Mouse (Mus musculus) embryonic facial prominence, embryonic 11.5 days (tissue): ENCODE measurements at regions not wholly inside any gene's neighbourhood (a gene's known extent, or its start where the extent isn't known, plus 50 kb on each side); places are given as distances from the start of the nearest gene placed in this dataset.
A peak's percentile ranks its signal among the peaks of the same experiment; 100 is the strongest.
"Not testable (repeated sequence)": the region's sequence is repeated elsewhere in the genome, so short reads cannot be mapped to it uniquely, and the experiment has no call there.

ENCODE experiments used
- ATAC-seq: fragments of 200-750 bp; cut with Nextera tagmentation; replicated peaks from 2 replicates; pipeline ENCODE4 v1.8.0; 2017; ENCODE audit warnings: low read depth; ENCODE audit not compliant: insufficient number of reproducible peaks, low FRiP score, low TSS enrichment
- DNase-seq: peaks from one replicate; pipeline ENCODE4 v3.0.0-alpha.2; 2015; ENCODE audit warnings: low spot score
- H3K27ac ChIP-seq: fragments of 300-500 bp; sonication (generic); replicated peaks from 2 replicates; pipeline ENCODE4 v1.5.1; 2014; ENCODE audit warnings: mild to moderate bottlenecking, low read depth, low read length, control low read depth
- H3K27me3 ChIP-seq: fragments of 300-500 bp; sonication (generic); 2 replicates; pipeline ENCODE4 v1.6.1; 2014; ENCODE audit warnings: mild to moderate bottlenecking, low read length, moderate library complexity, mixed read lengths; ENCODE audit not compliant: control insufficient read depth, insufficient read depth
- H3K36me3 ChIP-seq: fragments of 300-500 bp; sonication (generic); replicated peaks from 2 replicates; pipeline ENCODE4 v1.6.1; 2014; ENCODE audit warnings: low read depth, mild to moderate bottlenecking, low read length, moderate library complexity, mixed read lengths; ENCODE audit not compliant: control insufficient read depth, insufficient read depth
- H3K4me1 ChIP-seq: fragments of 300-500 bp; sonication (generic); 2 replicates; pipeline ENCODE4 v1.6.1; 2014; ENCODE audit warnings: low read length, mixed read lengths; ENCODE audit not compliant: control insufficient read depth, insufficient read depth
- H3K4me2 ChIP-seq: fragments of 300-500 bp; sonication (generic); 2 replicates; pipeline ENCODE4 v1.6.1; 2014; ENCODE audit warnings: low read depth, mild to moderate bottlenecking, control low read depth, low read length, moderate library complexity
- H3K4me3 ChIP-seq: fragments of 300-500 bp; sonication (generic); 2 replicates; pipeline ENCODE4 v1.5.1; 2014; ENCODE audit warnings: low read depth, low read length, control low read depth
- H3K9ac ChIP-seq: fragments of 300-500 bp; sonication (generic); replicated peaks from 2 replicates; pipeline ENCODE4 v1.6.1; 2014; ENCODE audit warnings: mild to moderate bottlenecking, control low read depth, low read length
- H3K9me3 ChIP-seq: fragments of 300-500 bp; sonication (generic); replicated peaks from 2 replicates; pipeline ENCODE4 v1.6.1; 2016; ENCODE audit warnings: mild to moderate bottlenecking, low read length, inconsistent platforms, mixed read lengths; ENCODE audit not compliant: control insufficient read depth
- WGBS: fragments of 180-500 bp; shearing (Covaris S2); extraction: QIAGEN DNeasy Blood & Tissue Kit; methylation state at CpG from one replicate; pipeline ENCODE4 v1.1.7; 2014; 5-methylcytosine and 5-hydroxymethylcytosine counted together

DNA sequence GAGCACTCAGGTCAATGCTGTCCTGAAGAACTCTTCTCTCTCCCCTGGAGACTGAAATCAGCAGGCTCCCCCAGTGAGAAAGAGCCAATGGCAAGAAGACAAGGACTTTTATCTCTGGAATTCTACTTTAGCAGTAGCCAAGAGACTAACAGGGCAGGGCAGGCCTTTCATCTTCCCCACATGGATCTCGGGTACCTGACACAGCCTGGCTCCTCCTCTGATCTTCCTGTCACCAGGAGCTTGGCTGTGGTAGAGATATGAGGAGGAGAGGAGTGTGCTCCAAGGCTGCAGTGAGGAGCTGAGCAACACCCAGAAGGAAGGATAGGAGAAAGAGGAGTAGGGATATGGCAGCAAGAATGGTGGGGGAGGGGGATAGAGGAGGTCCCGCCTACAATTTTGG is 488.5 kb downstream of the Tns1 start:
- H3K4me1 ChIP-seq = peaks cover 2% of the 10 kb centered on the region; the same call in 1 of the 2 replicates
- no peak for DNase-seq
- no peak for ATAC-seq
- no peak overlapping the region for H3K9ac ChIP-seq
- WGBS = 68% methylated on average over 2 of the region's 2 CpGs
- no peaks in the 10 kb centered on the region for H3K9me3 ChIP-seq
- H3K4me2 ChIP-seq = no peak overlapping the region
- no peak overlapping the region for H3K27ac ChIP-seq
- H3K27me3 ChIP-seq = no peaks in the 10 kb centered on the region
- no peaks in the 10 kb centered on the region for H3K36me3 ChIP-seq
- no peak overlapping the region for H3K4me3 ChIP-seq

DNA sequence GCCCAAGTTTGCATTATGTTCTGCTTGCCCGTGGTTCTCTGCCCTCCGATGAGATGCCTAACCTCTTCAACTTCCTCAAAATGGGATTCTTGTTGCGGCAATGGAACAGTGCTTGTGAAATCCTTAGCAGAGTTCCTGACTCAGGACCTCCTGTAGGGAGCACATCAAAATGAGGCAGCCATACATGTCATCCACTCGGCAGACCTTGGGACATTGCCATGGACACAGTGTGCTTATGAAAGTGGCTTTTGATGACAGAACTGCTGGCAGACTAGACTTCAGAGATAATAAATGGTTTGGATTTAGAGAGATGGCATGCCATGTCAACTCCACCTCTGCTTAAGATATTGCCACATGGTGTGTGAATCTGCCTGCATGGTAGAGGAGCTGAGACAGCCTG is 489.4 kb downstream of the Tns1 start:
- Histone ChIP-seq H3K9me3 (no peaks in the 10 kb centered on the region), H3K9ac (no peak overlapping the region), H3K4me2 (no peak overlapping the region), H3K4me1 (no peaks in the 10 kb centered on the region), H3K4me3 (no peak overlapping the region), H3K36me3 (no peaks in the 10 kb centered on the region), H3K27ac (no peak overlapping the region), H3K27me3 (no peaks in the 10 kb centered on the region)
- no peak for DNase-seq
- no peak for ATAC-seq
- WGBS = 88% methylated on average over 4 of the region's 4 CpGs

DNA sequence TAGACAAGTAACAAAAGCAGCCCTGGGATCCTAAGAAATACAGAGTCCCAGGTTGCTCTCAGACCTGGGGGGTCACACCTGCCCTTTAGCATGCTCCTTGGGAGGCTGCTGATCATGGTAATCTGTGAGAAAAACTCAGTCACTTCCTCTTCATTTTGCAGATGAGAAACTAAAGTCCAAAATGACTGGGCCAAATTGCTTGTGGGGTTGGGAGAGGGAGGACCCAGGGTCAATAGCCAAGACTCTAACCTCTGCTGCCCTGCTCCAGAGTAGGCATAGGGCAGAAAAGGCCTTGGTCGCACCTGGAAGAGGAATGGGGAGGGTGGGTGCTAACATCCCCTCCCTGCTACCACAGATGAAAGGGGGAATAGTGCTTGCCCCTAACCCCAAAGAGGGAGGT is 491.2 kb downstream of the Tns1 start:
- H3K4me3 ChIP-seq = no peak overlapping the region
- 70% methylated on average over 1 of the region's 1 CpGs for WGBS
- H3K27ac ChIP-seq = no peak overlapping the region
- no peaks in the 10 kb centered on the region for H3K27me3 ChIP-seq
- no peak for DNase-seq
- H3K9me3 ChIP-seq = no peaks in the 10 kb centered on the region
- no peak overlapping the region for H3K9ac ChIP-seq
- no peak overlapping the region for H3K4me2 ChIP-seq
- H3K36me3 ChIP-seq = no peaks in the 10 kb centered on the region
- H3K4me1 ChIP-seq = no peaks in the 10 kb centered on the region
- ATAC-seq = no peak

DNA sequence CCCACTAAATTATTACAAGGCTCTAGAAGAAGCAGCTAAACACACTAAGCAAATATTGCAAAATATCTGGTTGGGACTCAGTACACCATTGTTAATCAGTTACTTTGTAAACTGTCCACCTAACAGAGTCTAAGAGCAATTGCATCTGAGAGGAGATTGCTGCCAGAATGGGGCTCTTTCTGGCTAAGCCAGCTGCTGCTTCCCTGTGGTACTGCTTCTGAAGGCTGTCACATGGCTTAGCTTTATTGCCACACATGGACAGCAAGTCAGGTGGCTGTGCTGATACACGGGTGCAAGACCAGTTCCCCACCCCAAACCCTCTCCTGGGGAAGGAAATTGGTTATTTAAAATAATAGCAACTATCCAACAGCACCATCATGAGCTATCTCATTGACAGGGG is 493.9 kb downstream of the Tns1 start:
- H3K36me3 ChIP-seq = no peaks in the 10 kb centered on the region
- no peak overlapping the region for H3K4me2 ChIP-seq
- no peaks in the 10 kb centered on the region for H3K27me3 ChIP-seq
- no peaks in the 10 kb centered on the region for H3K9me3 ChIP-seq
- 72% methylated on average over 1 of the region's 1 CpGs for WGBS
- no peak overlapping the region for H3K4me3 ChIP-seq
- no peaks in the 10 kb centered on the region for H3K4me1 ChIP-seq
- ATAC-seq = no peak
- no peak overlapping the region for H3K9ac ChIP-seq
- H3K27ac ChIP-seq = no peak overlapping the region
- DNase-seq = no peak

DNA sequence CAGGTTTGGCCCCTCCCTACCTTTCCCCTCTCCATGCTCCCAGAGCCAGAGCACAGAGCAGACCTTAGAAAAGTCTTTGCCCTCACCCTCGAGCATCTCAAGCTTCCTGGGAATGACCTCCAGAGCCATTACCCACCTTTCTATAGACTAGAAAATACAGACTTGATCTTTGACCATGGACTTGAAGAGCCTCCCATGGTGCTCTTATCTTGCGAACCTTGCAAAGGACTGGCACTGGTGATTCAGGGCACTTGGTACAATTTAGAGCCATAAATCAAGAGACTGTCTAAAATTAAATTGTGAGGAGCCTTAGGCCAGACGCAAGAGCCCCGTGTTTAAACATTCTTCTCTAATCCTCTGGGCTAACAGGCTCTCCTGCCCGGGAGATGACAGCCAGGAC is 498.9 kb downstream of the Tns1 start:
- H3K9ac ChIP-seq = no peak overlapping the region
- no peak overlapping the region for H3K4me2 ChIP-seq
- no peaks in the 10 kb centered on the region for H3K36me3 ChIP-seq
- DNase-seq = no peak
- 76% methylated on average over 5 of the region's 5 CpGs for WGBS
- no peaks in the 10 kb centered on the region for H3K9me3 ChIP-seq
- no peak overlapping the region for H3K4me3 ChIP-seq
- no peaks in the 10 kb centered on the region for H3K27me3 ChIP-seq
- no peak overlapping the region for H3K27ac ChIP-seq
- no peak for ATAC-seq
- H3K4me1 ChIP-seq = no peaks in the 10 kb centered on the region

DNA sequence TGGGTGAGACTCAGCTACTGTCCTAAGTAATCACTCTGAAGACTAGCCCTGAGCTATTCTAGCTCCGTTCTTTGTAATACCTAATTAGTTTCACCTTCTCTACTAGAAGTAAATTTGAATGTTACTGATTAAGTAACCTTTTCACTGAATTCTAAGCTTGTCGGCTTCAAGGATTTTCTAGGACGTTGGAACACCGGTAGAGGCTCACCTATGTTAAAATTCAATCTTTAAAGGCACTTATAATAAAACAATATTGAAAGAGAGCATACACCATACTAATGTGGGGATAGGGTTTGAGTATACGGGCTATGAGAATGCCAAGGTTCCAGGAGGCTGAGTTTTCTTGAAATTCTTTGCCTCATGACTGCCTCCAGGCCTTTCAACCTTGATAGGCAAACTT is 503.1 kb downstream of the Tns1 start:
- WGBS = 84% methylated on average over 5 of the region's 5 CpGs
- H3K9me3 ChIP-seq, ATAC-seq: not testable (repeated sequence)

DNA sequence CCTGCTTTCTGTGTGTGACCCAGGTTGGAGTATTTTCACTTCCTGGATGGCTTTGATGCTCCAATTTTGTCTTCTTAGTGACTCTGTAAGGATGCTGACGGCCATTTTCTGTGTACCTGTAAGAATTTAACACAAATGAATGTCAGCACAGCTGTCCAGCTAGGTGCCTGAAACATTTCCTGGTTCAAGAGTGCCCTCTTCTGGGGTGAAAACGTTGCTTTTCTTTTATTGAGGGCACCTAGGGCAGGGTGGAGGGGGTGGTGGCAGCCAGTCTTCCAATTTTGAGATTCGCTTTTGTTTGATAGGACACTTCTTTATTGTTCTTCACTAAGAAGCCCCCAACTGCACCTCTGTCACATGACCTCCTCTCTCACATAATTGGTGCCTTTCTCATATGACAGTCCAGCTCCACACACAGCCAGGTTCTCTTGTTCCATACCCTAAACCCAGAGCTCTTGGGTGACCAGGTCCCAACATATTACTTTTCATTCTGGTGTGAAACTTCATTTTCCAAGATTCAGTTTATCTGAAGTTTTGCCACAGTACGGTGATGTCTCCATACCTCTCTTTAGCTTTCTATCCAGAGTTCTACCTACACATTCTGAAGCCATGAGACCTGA is 505.6 kb downstream of the Tns1 start:
- no peak overlapping the region for H3K27ac ChIP-seq
- H3K9ac ChIP-seq = no peak overlapping the region
- H3K4me3 ChIP-seq = no peak overlapping the region
- H3K9me3 ChIP-seq = no peaks in the 10 kb centered on the region
- H3K36me3 ChIP-seq = no peaks in the 10 kb centered on the region
- no peaks in the 10 kb centered on the region for H3K27me3 ChIP-seq
- DNase-seq (peak; percentile 78), ATAC-seq (no peak)
- WGBS = 42% methylated on average over 4 of the region's 4 CpGs
- H3K4me2 ChIP-seq = no peak overlapping the region
- no peaks in the 10 kb centered on the region for H3K4me1 ChIP-seq

More for the DNA sequence above, 503.1 kb downstream of the Tns1 start:
- not testable (repeated sequence) for H3K4me3 ChIP-seq, H3K4me1 ChIP-seq, H3K27me3 ChIP-seq, H3K9ac ChIP-seq, H3K36me3 ChIP-seq, DNase-seq, H3K4me2 ChIP-seq, H3K27ac ChIP-seq

DNA sequence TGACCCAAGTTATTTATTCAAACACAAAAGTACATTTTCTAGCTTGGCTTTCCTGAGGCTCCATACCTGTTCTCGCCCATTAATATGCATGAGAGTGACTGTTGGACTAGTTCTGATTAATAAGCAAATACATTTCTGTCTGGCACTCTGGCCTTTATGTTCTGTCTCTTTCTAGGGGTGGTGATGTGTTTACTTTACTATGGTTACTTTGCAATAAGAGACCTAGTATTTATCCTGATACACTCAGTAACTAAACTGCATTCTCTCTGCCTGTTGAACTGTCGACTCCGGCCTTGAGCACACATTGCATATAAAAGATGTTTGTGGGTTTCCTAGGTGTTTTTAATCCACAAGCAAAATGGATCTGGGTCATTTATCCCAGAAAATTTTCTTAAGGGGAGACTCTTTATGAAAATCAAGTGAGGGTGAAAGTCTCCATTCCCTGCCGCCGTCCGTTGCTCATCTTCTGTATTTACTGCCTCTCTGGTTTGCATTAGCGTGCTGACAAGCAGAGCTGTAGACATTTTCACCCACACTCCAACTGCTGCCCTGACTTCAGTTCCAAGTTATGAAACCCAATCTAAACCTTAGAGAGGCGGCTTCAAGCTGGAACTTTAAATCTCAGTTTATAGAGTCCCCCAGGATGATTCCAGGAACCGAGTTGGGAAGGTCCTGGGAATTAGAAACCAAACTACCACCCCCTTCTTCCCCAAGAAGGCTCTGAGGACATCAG is 530.4 kb downstream of the Tns1 start:
- ATAC-seq = no peak

More for the DNA sequence above, 530.4 kb downstream of the Tns1 start:
- no peaks in the 10 kb centered on the region for H3K4me1 ChIP-seq
- no peak for DNase-seq
- WGBS = 79% methylated on average over 9 of the region's 9 CpGs
- H3K9ac ChIP-seq = no peak overlapping the region
- no peaks in the 10 kb centered on the region for H3K27me3 ChIP-seq
- no peak overlapping the region for H3K4me2 ChIP-seq
- no peak overlapping the region for H3K4me3 ChIP-seq
- H3K27ac ChIP-seq = no peak overlapping the region
- H3K36me3 ChIP-seq = no peaks in the 10 kb centered on the region
- no peaks in the 10 kb centered on the region for H3K9me3 ChIP-seq
